Mouse (Mus musculus) megakaryocyte, embryonic 14.5 days (primary cell): Measurements from ENCODE around the gene Gas2l3.

Experiments
- FLI1 ChIP-seq: IDR thresholded peaks from 2 replicates; pipeline ENCODE4 v1.6.1; 2012; ENCODE audit warnings: low read length, inconsistent platforms, mixed read lengths
- GATA1 ChIP-seq: IDR thresholded peaks from 3 replicates; pipeline ENCODE4 v1.6.1; 2012; ENCODE audit warnings: mixed read lengths, low read length, inconsistent platforms, borderline replicate concordance

GRCm38 (mm10) chr10:89358933-89359332, 84.8 kb downstream of the Gas2l3 start:
- TF ChIP-seq GATA1 (no peak), FLI1 (no peak)
